Mouse (Mus musculus) heart, adult 2 months (tissue): ENCODE data around the gene Zfp273.

Experiments used
- CTCF ChIP-seq: fragments of 200-600 bp; IDR thresholded peaks from 2 replicates; pipeline ENCODE4 v1.8.1; 2022; ENCODE audit warnings: antibody characterized with exemption, mild to moderate bottlenecking, moderate library complexity
- EP300 ChIP-seq: fragments of 200-500 bp; IDR thresholded peaks from 2 replicates; pipeline ENCODE4 v1.6.1; 2011; ENCODE audit warnings: low read depth, low read length, control low read depth; ENCODE audit not compliant: insufficient read depth
- POLR2A ChIP-seq: fragments of 200-500 bp; IDR thresholded peaks from 2 replicates; pipeline ENCODE4 v1.6.1; 2011; ENCODE audit warnings: mild to moderate bottlenecking, low read depth, low read length, control low read depth; ENCODE audit not compliant: insufficient read depth

- TF ChIP-seq CTCF (no peak), POLR2A (no peak), EP300 (no peak)
These were observed 40.4 kb downstream of the Zfp273 start for GRCm38 (mm10) chr13:67853983-67854382.
